Mouse (Mus musculus) cerebellum, adult 2 months (tissue): ENCODE results near the gene Macc1.

Experiments
- CTCF ChIP-seq: fragments of 200-500 bp; IDR thresholded peaks from 2 replicates; pipeline ENCODE4 v1.5.1; 2011; ENCODE audit warnings: low read depth, mild to moderate bottlenecking, control low read depth, low read length, moderate library complexity, borderline replicate concordance; ENCODE audit not compliant: insufficient read depth
- POLR2A ChIP-seq: fragments of 200-500 bp; IDR thresholded peaks from 2 replicates; pipeline ENCODE4 v1.6.1; 2011; ENCODE audit warnings: low read length, control low read depth, borderline replicate concordance; ENCODE audit not compliant: insufficient read depth

DNA sequence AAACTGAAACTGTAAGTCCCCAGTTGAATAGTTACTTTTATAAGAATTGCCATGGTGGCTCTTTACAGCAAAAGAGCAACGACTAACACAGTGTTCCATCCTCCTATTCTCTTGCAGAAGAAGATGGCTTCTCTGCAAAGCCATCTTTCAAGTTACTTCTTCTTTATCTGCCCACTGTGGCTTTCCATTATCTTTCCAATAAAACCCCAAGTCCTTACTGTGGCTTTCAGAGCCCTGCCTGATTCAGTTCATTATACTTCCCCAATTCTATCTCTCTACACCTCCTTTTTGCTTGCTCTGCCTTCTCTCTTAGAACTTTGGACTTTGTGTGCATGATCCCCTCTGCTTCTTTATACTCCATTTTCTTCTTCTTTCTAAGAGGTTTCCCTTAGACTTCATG, 45.3 kb upstream of the Macc1 start:
- TF ChIP-seq POLR2A, result no peak
- no peak for TF ChIP-seq CTCF
